16 mouse cellular contexts compared by ENCODE assay signal in the genomic region with DNA sequence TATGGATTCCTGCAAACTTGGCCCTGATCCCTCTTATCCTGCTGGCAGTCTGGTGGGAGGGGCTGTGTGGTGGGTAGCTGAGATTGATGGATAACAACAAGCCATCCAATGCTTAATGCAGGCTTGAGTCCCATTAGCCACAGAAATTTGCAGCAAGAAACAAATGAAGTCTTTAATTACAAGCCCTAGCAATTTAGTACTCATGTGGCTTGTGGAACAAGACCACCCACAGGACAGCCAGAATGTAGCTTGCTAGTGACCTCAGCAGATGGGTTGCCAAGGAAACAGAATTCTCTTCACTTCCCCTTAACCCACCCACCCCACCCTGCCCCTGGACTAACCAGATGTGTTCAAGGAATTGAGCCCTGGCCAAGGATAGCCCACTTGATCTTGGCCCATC.
A peak's percentile ranks its signal among the peaks of the same experiment; 100 is the strongest.
DNase-seq lines count a peak whose midpoint lies in the region; ATAC-seq lines count a peak whose summit lies in the region.
"Had no signal": no experiment of that assay in that cellular context is flagged by ENCODE, and none has a peak within 500 bp of the region (broad histone marks: within the 10 kb centered on the region; RNA-seq: fewer than 3 reads in every experiment).

No protein-coding gene starts in this region.

- intact Hi-C loops in left cerebral cortex, postnatal 4 days (cut with DNase I) = no loop called here
- intact Hi-C loops in left cerebral cortex, postnatal 36 days (cut with DNase I) = no loop called here

- no peak overlapping the region for H3K27ac ChIP-seq in embryonic facial prominence, embryonic 11.5 days (replicated peaks; ENCODE audit: low read depth, low read length)
- no peak overlapping the region for H3K27ac ChIP-seq in forebrain, embryonic 15.5 days (replicated peaks)
- no peak overlapping the region for H3K27ac ChIP-seq in limb, embryonic 15.5 days
- H3K27ac ChIP-seq: kidney, embryonic 15.5 days; stomach, postnatal 0 days had no signal

- H3K4me2 ChIP-seq in embryonic facial prominence, embryonic 11.5 days (ENCODE audit: low read depth, low read length) = no peak overlapping the region
- H3K4me2 ChIP-seq in forebrain, embryonic 15.5 days (replicated peaks) = no peak overlapping the region
- H3K4me2 ChIP-seq in limb, embryonic 15.5 days = no peak overlapping the region
- H3K4me2 ChIP-seq: heart, embryonic 12.5 days; kidney, embryonic 15.5 days had no signal

- no peak for ATAC-seq in embryonic facial prominence, embryonic 11.5 days (replicated peaks; ENCODE audit: insufficient number of reproducible peaks, low FRiP score, low TSS enrichment, low read depth)
- ATAC-seq in forebrain, embryonic 15.5 days (replicated peaks) = peak; percentile 81
- ATAC-seq in limb, embryonic 15.5 days (ENCODE audit: insufficient number of reproducible peaks, low FRiP score, low TSS enrichment, low read depth) = peak; percentile 67; the same call in 1 of the 2 replicates

- peak; percentile 12 for DNase-seq in left cerebral cortex, postnatal 4 days
- no peak for DNase-seq in left cerebral cortex, postnatal 36 days (ENCODE audit: low spot score in 2 of 2)
- DNase-seq in embryonic facial prominence, embryonic 11.5 days (ENCODE audit: low spot score) = peak; percentile 26
- no peak for DNase-seq in adrenal gland, adult (ENCODE audit: inconsistent age in 2 of 2, low spot score in 1 of 2)
- DNase-seq in lung, postnatal 25 days (ENCODE audit: low spot score) = no peak
- DNase-seq: gastrocnemius, postnatal 10 days; liver; lung, adult 2 months; thymus, postnatal 36 days had no signal

- no peaks in the 10 kb centered on the region for H3K9me3 ChIP-seq in embryonic facial prominence, embryonic 11.5 days (replicated peaks; ENCODE audit: control insufficient read depth, low read length)
- H3K9me3 ChIP-seq in forebrain, embryonic 15.5 days = no peaks in the 10 kb centered on the region
- H3K9me3 ChIP-seq in limb, embryonic 15.5 days = no peaks in the 10 kb centered on the region
- H3K9me3 ChIP-seq: heart, embryonic 12.5 days; kidney, embryonic 15.5 days; megakaryocyte, embryonic 14.5 days had no signal

- H3K4me3 ChIP-seq in embryonic facial prominence, embryonic 11.5 days (ENCODE audit: low read depth, low read length) = no peak overlapping the region
- H3K4me3 ChIP-seq in forebrain, embryonic 15.5 days = no peak overlapping the region
- no peak overlapping the region for H3K4me3 ChIP-seq in limb, embryonic 15.5 days
- H3K4me3 ChIP-seq: heart, embryonic 12.5 days; kidney, embryonic 15.5 days; megakaryocyte, embryonic 14.5 days; myocyte had no signal

- no peak overlapping the region for H3K9ac ChIP-seq in embryonic facial prominence, embryonic 11.5 days (replicated peaks; ENCODE audit: low read length)
- no peak overlapping the region for H3K9ac ChIP-seq in forebrain, embryonic 15.5 days (replicated peaks)
- H3K9ac ChIP-seq in limb, embryonic 15.5 days = no peak overlapping the region
- H3K9ac ChIP-seq: heart, embryonic 12.5 days; kidney, embryonic 15.5 days had no signal

- no peaks in the 10 kb centered on the region for H3K4me1 ChIP-seq in embryonic facial prominence, embryonic 11.5 days (ENCODE audit: control insufficient read depth, insufficient read depth, low read length)
- H3K4me1 ChIP-seq in forebrain, embryonic 15.5 days = peaks cover 14% of the 10 kb centered on the region
- no peaks in the 10 kb centered on the region; the same call in 1 of the 2 replicates for H3K4me1 ChIP-seq in limb, embryonic 15.5 days
- H3K4me1 ChIP-seq: heart, embryonic 12.5 days; kidney, embryonic 15.5 days had no signal

- no peaks in the 10 kb centered on the region for H3K36me3 ChIP-seq in embryonic facial prominence, embryonic 11.5 days (replicated peaks; ENCODE audit: control insufficient read depth, insufficient read depth, low read depth, low read length)
- no peaks in the 10 kb centered on the region for H3K36me3 ChIP-seq in forebrain, embryonic 15.5 days
- H3K36me3 ChIP-seq in limb, embryonic 15.5 days = no peaks in the 10 kb centered on the region
- H3K36me3 ChIP-seq: heart, embryonic 12.5 days; kidney, embryonic 15.5 days had no signal

- no peaks in the 10 kb centered on the region for H3K27me3 ChIP-seq in embryonic facial prominence, embryonic 11.5 days (ENCODE audit: control insufficient read depth, insufficient read depth, low read length)
- H3K27me3 ChIP-seq in forebrain, embryonic 15.5 days = no peaks in the 10 kb centered on the region
- no peaks in the 10 kb centered on the region for H3K27me3 ChIP-seq in limb, embryonic 15.5 days
- H3K27me3 ChIP-seq: heart, embryonic 12.5 days; kidney, embryonic 15.5 days had no signal

Comparison
In these comparisons a context has a peak if more than half of its experiments do, and no peak if none do; other contexts are left out.
1. DNase-seq: peak in left cerebral cortex, postnatal 4 days (single experiment) and embryonic facial prominence, embryonic 11.5 days (single experiment); none in left cerebral cortex, postnatal 36 days (0 of 2), adrenal gland, adult (0 of 2) and lung, postnatal 25 days (single experiment).